Mouse (Mus musculus): ENCODE data around the gene Tmem120b.
A peak's percentile ranks its signal among the peaks of the same experiment; 100 is the strongest.

Gene Tmem120b

GRCm38 (mm10) chr5:123068115-123068514 is at the start of gene Tmem120b:
Gene Tmem120b, plus strand, starts transcription at chr5:123068415.
- DNase-seq (ENCODE audit: low spot score in 2 of 2) = no peak

GRCm38 (mm10) chr5:123019336-123020016 is 48.7 kb upstream of the Tmem120b start:
- DNase-seq (ENCODE audit: low spot score in 2 of 2) = no peak

GRCm38 (mm10) chr5:123020426-123020825 is 47.8 kb upstream of the Tmem120b start:
- no peak for DNase-seq (ENCODE audit: low spot score in 2 of 2)

- DNase-seq (ENCODE audit: low spot score in 2 of 2) = no peak
These were observed 46.8 kb upstream of the Tmem120b start for GRCm38 (mm10) chr5:123021438-123021837.

GRCm38 (mm10) chr5:123023049-123023448 is 45.2 kb upstream of the Tmem120b start:
- DNase-seq (ENCODE audit: low spot score in 2 of 2) = no peak

GRCm38 (mm10) chr5:123024312-123024711 is 43.9 kb upstream of the Tmem120b start:
- no peak for DNase-seq (ENCODE audit: low spot score in 2 of 2)

GRCm38 (mm10) chr5:123024965-123025573 is 43.1 kb upstream of the Tmem120b start:
- DNase-seq (ENCODE audit: low spot score in 2 of 2) = no peak

- no peak for DNase-seq (ENCODE audit: low spot score in 2 of 2)
These were observed 41.8 kb upstream of the Tmem120b start for GRCm38 (mm10) chr5:123026414-123026813.

- no peak for DNase-seq (ENCODE audit: low spot score in 2 of 2)
These were observed 40.8 kb upstream of the Tmem120b start for GRCm38 (mm10) chr5:123027436-123027835.

- no peak for DNase-seq (ENCODE audit: low spot score in 2 of 2)
These were observed 38.5 kb upstream of the Tmem120b start for GRCm38 (mm10) chr5:123029729-123030128.

GRCm38 (mm10) chr5:123031312-123031711 is 36.9 kb upstream of the Tmem120b start:
- DNase-seq (ENCODE audit: low spot score in 2 of 2) = no peak

- no peak for DNase-seq (ENCODE audit: low spot score in 2 of 2)
These were observed 34.5 kb upstream of the Tmem120b start for GRCm38 (mm10) chr5:123033646-123034160.

- DNase-seq (ENCODE audit: low spot score in 2 of 2) = no peak
These were observed 33.1 kb upstream of the Tmem120b start for GRCm38 (mm10) chr5:123035089-123035488.

GRCm38 (mm10) chr5:123035564-123035963 is 32.7 kb upstream of the Tmem120b start:
- no peak for DNase-seq (ENCODE audit: low spot score in 2 of 2)

- DNase-seq (ENCODE audit: low spot score in 2 of 2) = no peak
These were observed 30.1 kb upstream of the Tmem120b start for GRCm38 (mm10) chr5:123038115-123038514.

GRCm38 (mm10) chr5:123039120-123039752 is 29.0 kb upstream of the Tmem120b start:
- DNase-seq (ENCODE audit: low spot score in 2 of 2) = no peak

- no peak for DNase-seq (ENCODE audit: low spot score in 2 of 2)
These were observed 27.4 kb upstream of the Tmem120b start for GRCm38 (mm10) chr5:123040796-123041195.

- no peak for DNase-seq (ENCODE audit: low spot score in 2 of 2)
These were observed 24.4 kb upstream of the Tmem120b start for GRCm38 (mm10) chr5:123043856-123044255.

- DNase-seq (ENCODE audit: low spot score in 2 of 2) = peak; percentile 37 to 49
These were observed 22.5 kb upstream of the Tmem120b start for GRCm38 (mm10) chr5:123045561-123046295.

GRCm38 (mm10) chr5:123046916-123047315 is 21.3 kb upstream of the Tmem120b start, which contains the start of gene Morn3:
Gene Morn3, minus strand, starts transcription at chr5:123047016.
- no peak for DNase-seq (ENCODE audit: low spot score in 2 of 2)

GRCm38 (mm10) chr5:123049271-123049670 is 18.9 kb upstream of the Tmem120b start:
- peak in 1 of 2 experiments; percentile 38 for DNase-seq (ENCODE audit: low spot score in 2 of 2)

- DNase-seq (ENCODE audit: low spot score in 2 of 2) = no peak
These were observed 17.3 kb upstream of the Tmem120b start for GRCm38 (mm10) chr5:123050918-123051317.
